Mouse (Mus musculus): ENCODE results near the gene Slitrk1.

Gene Slitrk1

GRCm38 (mm10) chr14:108913714-108914263 is at the start of gene Slitrk1:
TSS of gene Slitrk1 (minus strand) at chr14:108914158.
- peak; percentile 13 for DNase-seq

- no peak for DNase-seq
Observed at GRCm38 (mm10) chr14:108935777-108936176, 21.8 kb upstream of the Slitrk1 start.

DNA sequence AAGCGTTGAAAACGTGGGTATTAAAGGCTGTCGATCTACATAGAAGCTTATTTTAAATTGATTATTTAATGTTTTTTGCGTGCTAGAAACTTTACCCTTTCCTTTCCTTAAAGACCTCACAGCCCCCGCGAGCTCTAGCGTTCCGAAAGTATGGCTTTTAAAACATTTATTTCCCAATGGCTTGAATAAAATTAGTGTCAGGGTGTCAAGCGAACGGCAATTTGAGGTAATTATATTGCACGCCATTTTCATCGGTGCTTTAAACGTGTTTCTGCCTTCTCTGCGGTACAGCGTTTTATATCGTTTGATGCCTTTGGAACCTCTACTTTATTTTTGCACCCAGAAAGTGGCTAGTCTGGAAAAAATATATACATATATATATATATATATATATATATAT is 378 bp upstream of the Slitrk1 start:
- DNase-seq: no peak

DNA sequence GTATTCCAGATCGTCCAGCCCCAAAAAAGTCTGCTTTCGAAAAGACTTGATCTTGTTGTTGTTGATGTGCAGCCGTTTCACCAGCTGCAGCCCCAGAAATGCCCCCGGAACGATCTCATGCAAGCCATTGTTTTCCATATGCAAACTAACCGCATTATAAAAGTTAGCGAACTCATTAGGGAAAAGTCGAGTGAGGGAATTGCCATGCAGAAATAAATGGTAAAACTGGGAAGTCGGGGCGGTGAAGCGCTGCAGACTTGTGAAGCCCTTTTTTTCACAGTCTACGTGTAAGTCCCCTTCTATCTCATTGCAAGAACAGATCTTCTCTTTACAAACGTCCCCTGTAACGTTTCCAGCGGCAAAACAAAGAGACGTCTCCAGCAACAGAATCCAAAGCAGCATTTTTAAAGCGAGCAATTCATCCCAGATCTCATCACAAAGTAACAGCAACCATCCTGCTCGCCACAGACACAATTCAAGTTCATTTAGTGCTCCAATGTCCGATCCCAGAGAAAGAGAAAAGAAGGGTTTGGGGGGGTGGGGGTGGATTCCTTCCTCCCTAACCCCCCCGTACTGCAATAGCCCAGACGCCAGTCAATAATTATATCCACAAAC is 975 bp downstream of the Slitrk1 start:
- DNase-seq: no peak

GRCm38 (mm10) chr14:108912021-108912875 is 1.7 kb downstream of the Slitrk1 start:
- peak; percentile 22 for DNase-seq

GRCm38 (mm10) chr14:108911138-108911841 is 2.7 kb downstream of the Slitrk1 start:
- no peak for DNase-seq

- DNase-seq: peak; percentile 23
Observed at GRCm38 (mm10) chr14:108910449-108911137, 3.4 kb downstream of the Slitrk1 start.

- DNase-seq: no peak
Observed at GRCm38 (mm10) chr14:108909336-108909953, 4.5 kb downstream of the Slitrk1 start.

DNA sequence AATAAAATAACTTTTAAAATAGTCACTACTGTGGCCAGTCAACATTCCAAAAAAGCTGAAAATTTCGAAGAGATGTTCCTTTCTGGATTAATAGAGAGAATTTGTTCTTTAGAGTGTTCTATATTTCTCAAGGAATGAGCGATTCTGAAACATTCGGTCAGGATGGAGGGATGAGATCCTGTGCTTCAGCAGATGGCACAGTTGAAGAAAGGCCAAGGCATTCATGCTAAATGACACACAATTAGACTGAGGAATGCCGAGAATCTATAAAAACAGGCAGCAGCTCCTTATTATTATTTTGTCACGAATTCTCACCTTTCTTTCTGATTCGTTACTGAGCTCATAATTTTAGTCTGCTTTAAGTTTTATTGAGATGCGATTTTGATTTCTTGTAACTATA is 15.4 kb downstream of the Slitrk1 start:
- DNase-seq: no peak

DNA sequence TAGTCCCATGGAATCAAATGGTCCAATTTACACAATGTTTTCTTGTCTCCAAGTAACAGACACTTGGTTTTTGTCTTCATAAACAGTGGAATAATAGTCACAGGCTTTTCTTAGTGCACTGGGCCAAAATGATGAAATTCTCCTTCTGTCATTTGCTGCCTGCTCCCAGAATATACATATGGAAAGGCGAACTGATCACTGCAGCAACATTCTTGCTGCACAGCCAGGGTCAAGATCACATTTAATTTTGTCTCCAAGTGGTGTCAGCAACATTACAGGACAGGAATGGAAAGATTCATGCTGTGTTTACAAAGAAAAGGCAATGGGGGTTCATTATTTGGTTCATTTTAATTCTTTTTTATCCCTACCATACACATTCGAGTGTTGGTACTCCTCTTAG is 18.5 kb downstream of the Slitrk1 start:
- DNase-seq: no peak

DNA sequence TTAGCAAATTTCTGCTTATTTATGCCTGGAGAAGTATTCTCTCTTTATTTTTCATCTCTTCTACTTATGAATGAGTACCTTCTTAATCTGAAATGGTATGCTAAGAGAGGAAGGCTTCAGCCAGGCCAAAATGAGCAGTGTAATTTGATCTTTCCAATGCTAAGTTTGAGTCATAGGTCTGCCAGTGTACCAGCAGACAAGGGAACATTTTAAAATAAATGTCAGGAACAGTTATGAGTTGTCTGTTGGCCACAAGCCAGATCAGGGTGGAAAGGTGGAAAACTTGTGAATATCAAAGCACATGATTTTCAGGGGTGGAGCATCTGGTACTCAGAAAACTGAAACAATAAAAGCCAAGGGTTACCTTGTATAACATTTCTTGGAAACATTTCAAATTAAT is 46.1 kb downstream of the Slitrk1 start:
- no peak for DNase-seq

DNA sequence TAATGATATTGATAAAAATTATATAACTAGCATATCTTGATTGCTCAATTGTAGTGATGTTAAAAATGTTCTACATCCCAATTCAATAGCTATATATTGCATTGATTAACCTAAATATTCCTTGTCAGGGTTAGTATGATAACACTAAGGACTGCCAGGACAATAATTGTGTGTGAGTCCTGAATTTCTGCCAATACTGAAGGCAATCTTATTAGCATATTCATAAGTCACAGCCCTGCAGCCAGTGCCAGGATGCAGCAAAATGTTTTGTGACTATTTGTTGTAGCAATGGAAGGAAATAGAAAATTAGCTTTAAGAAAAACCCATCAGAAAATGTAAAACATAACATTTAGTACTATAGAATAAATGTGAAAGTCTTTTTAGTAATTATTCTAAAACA is 49.3 kb downstream of the Slitrk1 start:
- DNase-seq: no peak

- no peak for DNase-seq
Observed at GRCm38 (mm10) chr14:108859310-108859709, 54.6 kb downstream of the Slitrk1 start.

Data from kidney, adult 18-20 months (tissue).